Mouse (Mus musculus): ENCODE results near the gene Slc4a4.

DNA sequence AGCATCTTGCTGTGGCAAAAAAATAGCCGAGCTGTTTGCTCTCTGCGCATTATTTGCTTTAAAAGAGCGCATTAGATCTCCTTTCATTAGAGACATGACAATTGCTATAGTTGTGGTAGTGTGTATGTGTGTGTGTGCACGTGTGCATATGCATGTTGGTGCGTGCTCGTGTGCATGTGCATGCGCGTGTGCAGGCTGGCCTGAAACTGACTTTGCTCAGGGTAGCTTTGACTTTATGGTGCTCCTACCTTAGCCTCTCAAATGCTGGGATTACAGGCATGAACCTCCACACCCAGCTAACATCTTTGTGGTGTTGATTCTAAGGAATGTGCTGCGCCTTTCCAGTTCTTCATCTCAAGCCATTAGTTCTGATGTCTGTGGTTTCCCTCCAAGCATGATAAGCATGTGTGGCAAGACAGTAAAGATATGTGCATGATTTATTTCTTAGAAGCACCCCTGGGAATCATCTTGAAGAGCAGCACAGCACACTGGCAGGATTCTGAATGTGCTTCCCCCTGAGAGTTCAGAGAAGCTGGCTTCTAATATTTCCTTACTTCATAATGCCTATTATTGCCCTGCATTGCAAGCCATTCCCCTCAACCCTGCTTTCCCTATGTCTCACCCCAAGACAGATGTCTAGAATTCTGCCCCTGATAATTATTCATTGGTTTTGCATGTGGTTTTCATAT, 373.3 kb downstream of the Slc4a4 start:
- TF ChIP-seq CTCF (IDR thresholded peaks at IDR 0.05; ENCODE audit: low read depth, low read length) (no peak), POLR2A (IDR thresholded peaks at IDR 0.05; ENCODE audit: extremely low read depth, insufficient read depth, low read length) (no peak)
